Mouse (Mus musculus): Measurements from ENCODE around the gene Slc48a1. TPM values are rescaled to one million over a fixed set of nuclear protein-coding genes. Genes with fewer than 3 reads are reported as not detected.
A peak's percentile ranks its signal among the peaks of the same experiment; 100 is the strongest.

The Slc48a1 gene
- total and polyA plus RNA-seq, 2 experiments from 2014 or later = 78.8 to 152 TPM

- peak; percentile 84 for DNase-seq (ENCODE audit: low spot score)
- H3K27me3 ChIP-seq (ENCODE audit: insufficient read depth, low read length) = no peaks in the 10 kb centered on the region
- H3K27ac ChIP-seq (ENCODE audit: low read depth, low read length) = peak overlapping the region; percentile 32; the same call in 1 of the 2 replicates
- peaks cover 32% of the 10 kb centered on the region for H3K36me3 ChIP-seq (ENCODE audit: insufficient read depth, low read length)
- peak; percentile 38 for TF ChIP-seq CTCF (IDR thresholded peaks at IDR 0.05)
- peak overlapping the region; percentile 12; the same call in 1 of the 2 replicates for H3K4me3 ChIP-seq (ENCODE audit: low read depth, low read length)
- peak overlapping the region; percentile 40 for H3K4me2 ChIP-seq (ENCODE audit: low read depth, low read length, poor library complexity, severe bottlenecking)
- WGBS = 18% methylated on average over 13 of the region's 13 CpGs
- ATAC-seq (ENCODE audit: low FRiP score) = peak; percentile 57
- no peaks in the 10 kb centered on the region for H3K9me3 ChIP-seq (ENCODE audit: low read length)
- peak overlapping the region; percentile 51; the same call in 1 of the 2 replicates for H3K9ac ChIP-seq (replicated peaks; ENCODE audit: low read length, poor library complexity, severe bottlenecking)
- peaks cover 5% of the 10 kb centered on the region; the same call in 1 of the 2 replicates for H3K4me1 ChIP-seq (ENCODE audit: insufficient read depth, low read length)
These were observed 24.3 kb downstream of the Slc48a1 start for GRCm38 (mm10) chr15:97802575-97802974.

- H3K4me2 ChIP-seq (ENCODE audit: low read depth, low read length, poor library complexity, severe bottlenecking) = no peak overlapping the region
- no peaks in the 10 kb centered on the region for H3K9me3 ChIP-seq (ENCODE audit: low read length)
- no peaks in the 10 kb centered on the region for H3K27me3 ChIP-seq (ENCODE audit: insufficient read depth, low read length)
- H3K27ac ChIP-seq (ENCODE audit: low read depth, low read length) = no peak overlapping the region
- ATAC-seq (ENCODE audit: low FRiP score) = no peak
- no peak overlapping the region for H3K9ac ChIP-seq (replicated peaks; ENCODE audit: low read length, poor library complexity, severe bottlenecking)
- H3K4me1 ChIP-seq (ENCODE audit: insufficient read depth, low read length) = peaks cover 7% of the 10 kb centered on the region; the same call in 1 of the 2 replicates
- no peak for TF ChIP-seq CTCF (IDR thresholded peaks at IDR 0.05)
- no peak for DNase-seq (ENCODE audit: low spot score)
- peaks cover 39% of the 10 kb centered on the region for H3K36me3 ChIP-seq (ENCODE audit: insufficient read depth, low read length)
- 74% methylated on average over 12 of the region's 12 CpGs for WGBS
- no peak overlapping the region for H3K4me3 ChIP-seq (ENCODE audit: low read depth, low read length)
These were observed 29.5 kb downstream of the Slc48a1 start for GRCm38 (mm10) chr15:97807867-97808266.

- Histone ChIP-seq H3K9ac (replicated peaks; ENCODE audit: low read length, poor library complexity, severe bottlenecking) (no peak overlapping the region), H3K4me3 (ENCODE audit: low read depth, low read length) (no peak overlapping the region), H3K9me3 (ENCODE audit: low read length) (no peaks in the 10 kb centered on the region), H3K4me1 (ENCODE audit: insufficient read depth, low read length) (peaks cover 8% of the 10 kb centered on the region; the same call in 1 of the 2 replicates), H3K36me3 (ENCODE audit: insufficient read depth, low read length) (peaks cover 39% of the 10 kb centered on the region), H3K27me3 (ENCODE audit: insufficient read depth, low read length) (no peaks in the 10 kb centered on the region), H3K27ac (ENCODE audit: low read depth, low read length) (no peak overlapping the region), H3K4me2 (ENCODE audit: low read depth, low read length, poor library complexity, severe bottlenecking) (no peak overlapping the region)
- DNase-seq (ENCODE audit: low spot score) = no peak
- TF ChIP-seq CTCF (IDR thresholded peaks at IDR 0.05) = no peak
- ATAC-seq (ENCODE audit: low FRiP score) = no peak
- 85% methylated on average over 14 of the region's 14 CpGs for WGBS
These were observed 30.2 kb downstream of the Slc48a1 start for GRCm38 (mm10) chr15:97808532-97808931.

GRCm38 (mm10) chr15:97809206-97809605 lies 30.9 kb downstream of the Slc48a1 start:
- Histone ChIP-seq H3K4me2 (ENCODE audit: low read depth, low read length, poor library complexity, severe bottlenecking) (no peak overlapping the region), H3K9ac (replicated peaks; ENCODE audit: low read length, poor library complexity, severe bottlenecking) (no peak overlapping the region), H3K4me3 (ENCODE audit: low read depth, low read length) (no peak overlapping the region), H3K27ac (ENCODE audit: low read depth, low read length) (no peak overlapping the region), H3K36me3 (ENCODE audit: insufficient read depth, low read length) (peaks cover 39% of the 10 kb centered on the region), H3K27me3 (ENCODE audit: insufficient read depth, low read length) (no peaks in the 10 kb centered on the region), H3K4me1 (ENCODE audit: insufficient read depth, low read length) (peaks cover 10% of the 10 kb centered on the region; the same call in 1 of the 2 replicates), H3K9me3 (ENCODE audit: low read length) (no peaks in the 10 kb centered on the region)
- DNase-seq (ENCODE audit: low spot score) (no peak), ATAC-seq (ENCODE audit: low FRiP score) (no peak)
- 92% methylated on average over 14 of the region's 14 CpGs for WGBS
- TF ChIP-seq CTCF (IDR thresholded peaks at IDR 0.05) = no peak

- Histone ChIP-seq H3K27me3 (ENCODE audit: insufficient read depth, low read length) (no peaks in the 10 kb centered on the region), H3K9ac (replicated peaks; ENCODE audit: low read length, poor library complexity, severe bottlenecking) (no peak overlapping the region), H3K36me3 (ENCODE audit: insufficient read depth, low read length) (peaks cover 36% of the 10 kb centered on the region), H3K4me3 (ENCODE audit: low read depth, low read length) (no peak overlapping the region), H3K9me3 (ENCODE audit: low read length) (no peaks in the 10 kb centered on the region), H3K27ac (ENCODE audit: low read depth, low read length) (no peak overlapping the region), H3K4me1 (ENCODE audit: insufficient read depth, low read length) (peaks cover 10% of the 10 kb centered on the region; the same call in 1 of the 2 replicates), H3K4me2 (ENCODE audit: low read depth, low read length, poor library complexity, severe bottlenecking) (no peak overlapping the region)
- ATAC-seq (ENCODE audit: low FRiP score) (no peak), DNase-seq (ENCODE audit: low spot score) (peak; percentile 61)
- peak; percentile 77 for TF ChIP-seq CTCF (IDR thresholded peaks at IDR 0.05)
- 77% methylated on average over 5 of the region's 5 CpGs for WGBS
These were observed 31.6 kb downstream of the Slc48a1 start for GRCm38 (mm10) chr15:97809942-97810341.

GRCm38 (mm10) chr15:97810399-97810798 lies 32.1 kb downstream of the Slc48a1 start:
- H3K9ac ChIP-seq (replicated peaks; ENCODE audit: low read length, poor library complexity, severe bottlenecking) = no peak overlapping the region
- H3K36me3 ChIP-seq (ENCODE audit: insufficient read depth, low read length) = peaks cover 35% of the 10 kb centered on the region
- no peaks in the 10 kb centered on the region for H3K9me3 ChIP-seq (ENCODE audit: low read length)
- H3K4me3 ChIP-seq (ENCODE audit: low read depth, low read length) = no peak overlapping the region
- WGBS = 94% methylated on average over 5 of the region's 5 CpGs
- no peak for DNase-seq (ENCODE audit: low spot score)
- no peak for TF ChIP-seq CTCF (IDR thresholded peaks at IDR 0.05)
- H3K4me2 ChIP-seq (ENCODE audit: low read depth, low read length, poor library complexity, severe bottlenecking) = no peak overlapping the region
- no peak for ATAC-seq (ENCODE audit: low FRiP score)
- H3K27ac ChIP-seq (ENCODE audit: low read depth, low read length) = no peak overlapping the region
- H3K4me1 ChIP-seq (ENCODE audit: insufficient read depth, low read length) = peaks cover 10% of the 10 kb centered on the region; the same call in 1 of the 2 replicates
- no peaks in the 10 kb centered on the region for H3K27me3 ChIP-seq (ENCODE audit: insufficient read depth, low read length)
